Mouse (Mus musculus) MN1 (cell line): ENCODE measurements around the gene Synpo2.

Experiments
- DNase-seq: peaks from one replicate; pipeline ENCODE4 v3.0.0-alpha.2; 2016; ENCODE audit warnings: low spot score

Synpo2 gene

GRCm38 (mm10) chr3:123092442-123092841 is 143.5 kb downstream of the Synpo2 start:
- no peak for DNase-seq

- no peak for DNase-seq
These were observed 146.5 kb downstream of the Synpo2 start for GRCm38 (mm10) chr3:123089297-123090020.

DNA sequence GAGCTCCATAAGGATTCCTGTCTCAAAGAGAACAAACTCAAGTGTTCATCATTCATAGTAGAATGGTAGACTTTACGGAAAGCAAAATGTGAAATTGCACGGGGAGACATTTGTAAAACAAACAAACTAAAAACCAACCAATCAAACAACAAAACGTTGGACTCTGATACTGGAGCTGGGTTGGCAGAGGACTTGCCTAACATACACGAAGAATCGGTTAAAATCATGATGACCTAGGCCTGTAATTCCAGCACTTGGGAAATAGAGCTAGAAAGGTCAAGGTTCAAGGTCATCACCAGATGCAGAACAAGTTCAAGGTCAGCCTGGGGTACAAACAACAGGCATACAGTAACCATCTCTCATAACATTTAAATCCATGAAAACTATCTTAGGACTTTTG is 147.7 kb downstream of the Synpo2 start:
- DNase-seq, result no peak

GRCm38 (mm10) chr3:123085871-123086501 is 150.0 kb downstream of the Synpo2 start:
- DNase-seq, result no peak

- DNase-seq, result no peak
These were observed 154.3 kb downstream of the Synpo2 start for GRCm38 (mm10) chr3:123081665-123082064.

DNA sequence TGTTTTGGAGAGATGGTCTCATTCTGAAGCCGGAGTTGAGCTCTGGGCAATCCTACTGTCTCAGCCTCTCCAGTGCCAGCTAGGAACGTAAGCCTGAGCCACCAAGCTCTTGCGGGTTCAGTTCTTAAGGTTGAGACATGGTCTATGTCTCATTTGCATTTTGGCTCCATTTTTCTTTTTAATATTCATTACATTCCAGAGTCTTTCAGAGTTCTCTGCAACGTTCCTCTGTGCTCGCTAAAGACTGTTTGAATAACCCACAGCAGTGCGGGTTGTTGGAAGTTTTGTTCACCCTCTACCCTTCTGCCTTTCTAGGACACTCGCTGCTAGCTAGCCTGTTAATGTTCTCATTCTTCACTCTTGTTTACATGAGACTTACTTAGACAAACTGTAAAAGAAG is 155.0 kb downstream of the Synpo2 start:
- no peak for DNase-seq

- no peak for DNase-seq
These were observed 155.8 kb downstream of the Synpo2 start for GRCm38 (mm10) chr3:123080017-123080725.

GRCm38 (mm10) chr3:123075759-123076158 is 160.2 kb downstream of the Synpo2 start:
- no peak for DNase-seq

- DNase-seq, result no peak
These were observed 160.9 kb downstream of the Synpo2 start for GRCm38 (mm10) chr3:123075034-123075433.

DNA sequence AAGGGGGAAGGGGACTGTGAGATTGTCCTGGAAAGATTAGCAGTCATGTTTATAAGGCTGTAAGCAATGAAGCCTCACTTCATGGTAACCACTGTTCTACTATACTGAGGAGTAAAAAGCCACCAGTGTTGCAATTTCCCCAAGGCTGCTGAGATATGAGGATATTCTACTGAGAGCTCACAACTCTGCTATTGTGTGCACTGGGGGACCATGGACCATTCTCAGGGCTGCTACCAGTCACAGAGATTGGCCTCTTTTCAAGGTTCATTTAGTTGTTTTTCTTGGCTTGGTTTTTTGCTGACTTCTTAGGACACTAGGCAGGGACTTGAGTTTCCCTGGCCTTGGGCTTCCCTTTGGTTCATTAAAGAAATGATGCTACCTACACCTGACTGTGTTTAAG is 162.6 kb downstream of the Synpo2 start:
- DNase-seq, result no peak

- no peak for DNase-seq
These were observed 163.5 kb downstream of the Synpo2 start for GRCm38 (mm10) chr3:123072472-123072871.

- no peak for DNase-seq
These were observed 165.0 kb downstream of the Synpo2 start for GRCm38 (mm10) chr3:123070996-123071395.

DNA sequence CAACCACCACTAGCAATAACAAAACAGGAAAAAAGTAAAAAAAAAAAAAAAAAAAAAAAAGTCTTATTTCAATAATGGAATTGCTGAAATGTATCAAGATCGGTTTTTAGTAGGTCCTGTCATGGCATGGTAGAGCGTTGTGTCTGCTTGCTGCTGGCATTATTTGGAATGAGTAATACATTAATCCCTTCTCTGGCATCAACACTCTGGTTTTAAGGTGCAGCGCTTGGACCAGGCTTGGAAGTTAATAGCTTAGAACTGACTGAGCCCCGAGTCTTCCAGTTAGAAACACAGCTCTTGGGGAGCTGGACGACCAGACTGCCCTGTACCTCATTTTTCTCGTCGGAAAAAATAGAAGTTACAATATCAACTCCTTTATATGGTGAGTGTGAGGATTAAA is 169.1 kb downstream of the Synpo2 start:
- DNase-seq, result no peak

DNA sequence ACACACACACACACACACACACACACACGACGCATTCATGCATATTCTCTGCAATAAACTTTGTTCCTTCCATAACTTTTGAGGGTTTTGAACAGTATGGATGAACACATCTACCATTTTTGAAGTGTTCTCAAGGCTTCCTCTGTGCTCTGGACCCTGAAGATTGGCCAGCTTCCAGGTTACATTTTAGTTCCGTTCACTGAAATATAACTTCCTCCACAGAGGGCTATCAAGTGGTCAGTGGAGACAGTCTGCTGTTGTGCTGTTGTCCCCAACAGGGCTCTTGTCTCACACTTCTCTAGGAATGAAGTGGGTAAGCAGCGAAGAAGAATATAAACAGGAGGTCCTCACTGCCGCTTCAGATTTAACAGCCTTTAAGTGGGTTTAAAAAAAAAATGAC is 170.5 kb downstream of the Synpo2 start:
- DNase-seq, result no peak

DNA sequence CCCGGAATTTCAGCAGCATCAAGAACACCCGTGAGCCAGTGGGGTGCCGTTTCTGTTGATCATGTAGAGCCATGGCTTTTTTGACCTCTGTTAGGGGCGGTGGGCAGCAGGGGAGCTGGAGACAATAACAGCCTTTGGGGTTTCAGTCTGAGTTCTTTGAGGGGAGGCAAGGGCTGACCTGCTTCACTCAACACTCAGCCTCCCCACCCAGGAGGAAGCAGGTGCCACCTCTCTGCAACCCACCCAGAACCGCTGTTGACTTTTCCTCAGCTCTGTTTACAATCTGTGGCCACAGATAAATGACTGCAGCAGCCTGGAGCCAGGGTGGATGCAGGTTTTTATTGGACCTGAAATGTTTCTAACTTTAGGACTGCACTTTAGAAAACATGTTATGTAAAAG is 171.8 kb downstream of the Synpo2 start:
- no peak for DNase-seq

DNA sequence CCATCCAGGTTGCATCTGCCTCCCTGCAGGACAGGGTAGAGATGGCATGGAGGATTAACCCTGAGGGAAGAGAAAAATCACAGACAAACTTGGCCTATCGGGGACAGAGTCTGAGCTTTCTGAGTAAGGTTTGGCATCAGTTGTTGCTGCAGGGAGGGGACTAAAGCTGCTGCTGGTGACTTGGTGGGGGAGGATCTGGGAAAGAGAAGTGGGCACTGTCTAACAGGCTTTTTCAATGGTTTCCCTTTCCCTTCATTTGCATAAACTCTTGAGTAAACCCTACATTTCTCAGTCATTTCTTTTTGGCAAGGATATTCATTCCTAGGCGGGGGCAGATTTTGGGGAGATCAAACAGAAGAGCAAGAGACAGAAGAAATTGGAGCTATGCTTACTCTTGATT is 174.0 kb downstream of the Synpo2 start:
- DNase-seq, result no peak

- no peak for DNase-seq
These were observed 177.1 kb downstream of the Synpo2 start for GRCm38 (mm10) chr3:123058832-123059231.

GRCm38 (mm10) chr3:123054178-123054577 is 181.8 kb downstream of the Synpo2 start:
- no peak for DNase-seq

DNA sequence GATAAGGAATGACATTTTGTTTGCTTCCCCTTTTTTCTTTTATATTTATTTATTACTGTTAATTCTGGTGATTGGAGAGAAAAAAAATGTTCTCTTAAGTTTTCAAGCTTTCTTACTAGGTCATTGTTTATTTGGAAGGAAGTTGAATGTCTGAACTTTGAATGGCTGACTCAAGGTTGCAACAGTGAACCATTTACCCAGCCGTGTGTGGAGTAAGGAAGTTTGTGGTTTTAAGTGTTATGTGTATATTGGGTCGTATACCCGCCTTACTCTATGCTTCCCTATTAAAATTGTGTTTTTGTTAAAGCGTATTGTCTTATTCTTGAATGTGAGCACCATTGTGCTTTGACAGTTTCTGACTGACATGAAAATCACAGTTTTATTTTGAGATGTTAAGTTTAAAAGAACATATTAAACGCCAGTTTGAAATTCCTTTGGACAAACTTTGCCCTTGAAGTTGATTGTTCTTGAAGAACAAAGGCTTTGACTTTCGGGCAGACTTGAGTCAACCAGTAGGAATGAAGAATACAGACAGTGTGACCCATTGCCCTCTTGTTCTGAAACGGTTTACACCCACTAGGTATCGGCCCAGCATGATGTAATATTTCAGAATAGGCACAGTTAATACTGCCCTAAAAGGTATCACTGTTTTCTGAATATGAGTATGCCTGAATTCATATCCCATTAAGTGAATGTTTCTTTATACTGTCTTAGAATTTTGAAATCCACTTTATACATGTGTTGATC is 182.6 kb downstream of the Synpo2 start:
- no peak for DNase-seq

GRCm38 (mm10) chr3:123042308-123042707 is 193.6 kb downstream of the Synpo2 start:
- DNase-seq, result no peak

DNA sequence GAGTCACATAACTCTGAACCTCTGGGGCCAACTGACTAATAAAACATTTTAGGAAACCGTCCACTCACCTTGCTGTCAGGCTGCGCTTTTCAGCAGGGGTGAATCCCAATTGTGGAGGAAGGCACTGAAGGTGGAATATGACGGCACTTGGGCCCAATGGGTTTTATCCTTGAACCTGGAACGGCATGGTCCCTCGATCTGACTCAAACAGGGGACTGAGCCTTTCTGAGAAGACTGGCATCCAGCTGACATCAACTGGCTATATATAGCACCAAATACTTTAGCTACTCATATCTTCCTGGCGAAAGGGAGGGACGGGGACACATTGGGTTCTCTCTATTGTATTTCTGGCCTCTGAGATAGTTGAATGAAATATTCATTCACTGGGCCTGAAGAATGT is 201.2 kb downstream of the Synpo2 start, which contains the start of gene Myoz2:
Myoz2 (minus strand) TSS at position 264 of the 400 bp plus-strand sequence.
- no peak for DNase-seq

DNA sequence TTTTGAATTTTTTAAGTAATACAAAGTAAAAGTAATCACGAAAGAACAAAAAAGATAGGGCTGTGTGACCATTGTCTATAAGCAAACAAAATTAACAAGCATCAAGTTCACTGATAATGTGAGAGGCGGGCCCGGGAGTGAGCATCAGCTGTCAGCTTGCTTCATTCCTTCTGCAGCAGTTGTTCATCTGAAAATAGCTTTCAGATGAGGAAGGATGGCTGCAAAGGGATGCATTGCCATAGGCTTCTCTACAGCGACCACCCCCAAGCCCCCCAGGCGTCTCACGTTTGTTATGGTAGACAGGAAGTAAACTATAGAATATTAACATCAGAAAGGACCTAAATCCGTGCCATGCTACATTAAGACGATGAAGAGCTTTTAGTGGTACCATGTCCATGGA is 202.1 kb downstream of the Synpo2 start:
- DNase-seq, result no peak
